Mouse (Mus musculus) monocyte, adult 5-6 weeks (primary cell): ENCODE measurements at regions not wholly inside any gene's neighbourhood (a gene's known extent, or its start where the extent isn't known, plus 50 kb on each side); places are given as distances from the start of the nearest gene placed in this dataset.

Experiments
- ATAC-seq: fragments of 153-309, 156-312 bp; replicated peaks from 2 replicates; pipeline ENCODE4 v1.8.0; 2017; ENCODE audit warnings: mild to moderate bottlenecking; ENCODE audit not compliant: low TSS enrichment, insufficient number of reproducible peaks, severe bottlenecking, poor library complexity, low FRiP score

GRCm38 (mm10) chr14:24868756-24869155, 381.8 kb downstream of the Rps24 start:
- no peak for ATAC-seq

GRCm38 (mm10) chr14:24870246-24870645, 383.3 kb downstream of the Rps24 start:
- no peak for ATAC-seq

- no peak for ATAC-seq
Observed at GRCm38 (mm10) chr14:24871392-24871998, 384.6 kb downstream of the Rps24 start.

- no peak for ATAC-seq
Observed at GRCm38 (mm10) chr14:24872931-24873330, 386.0 kb downstream of the Rps24 start.

- ATAC-seq, result no peak
Observed at GRCm38 (mm10) chr14:24873406-24873805, 386.5 kb downstream of the Rps24 start.

GRCm38 (mm10) chr14:24874426-24875155, 387.7 kb downstream of the Rps24 start:
- no peak for ATAC-seq

- ATAC-seq, result no peak
Observed at GRCm38 (mm10) chr14:24875156-24875545, 388.2 kb downstream of the Rps24 start.

GRCm38 (mm10) chr14:24875934-24876333, 389.0 kb downstream of the Rps24 start:
- ATAC-seq, result no peak

GRCm38 (mm10) chr14:24876508-24876907, 389.6 kb downstream of the Rps24 start:
- ATAC-seq, result no peak

- no peak for ATAC-seq
Observed at GRCm38 (mm10) chr14:24877853-24878252, 390.9 kb downstream of the Rps24 start.

GRCm38 (mm10) chr14:24886164-24886563, 399.2 kb downstream of the Rps24 start:
- ATAC-seq, result no peak

- no peak for ATAC-seq
Observed at GRCm38 (mm10) chr14:24886896-24887421, 400.0 kb downstream of the Rps24 start.

- no peak for ATAC-seq
Observed at GRCm38 (mm10) chr14:24890856-24891255, 403.9 kb downstream of the Rps24 start.

- no peak for ATAC-seq
Observed at GRCm38 (mm10) chr14:24895196-24895595, 408.3 kb downstream of the Rps24 start.

- ATAC-seq, result no peak
Observed at GRCm38 (mm10) chr14:24896681-24897080, 409.8 kb downstream of the Rps24 start.

- ATAC-seq, result no peak
Observed at GRCm38 (mm10) chr14:24900501-24901179, 413.7 kb downstream of the Rps24 start.

GRCm38 (mm10) chr14:24901726-24902125, 414.8 kb downstream of the Rps24 start:
- no peak for ATAC-seq

GRCm38 (mm10) chr14:24902870-24903269, 415.9 kb downstream of the Rps24 start:
- no peak for ATAC-seq

GRCm38 (mm10) chr14:24904712-24905111, 417.8 kb downstream of the Rps24 start:
- ATAC-seq, result no peak

- ATAC-seq, result no peak
Observed at GRCm38 (mm10) chr14:24906916-24907315, 420.0 kb downstream of the Rps24 start.
